12 mouse cellular contexts compared by ENCODE assay signal in genomic region chr3:126538516-126538915, GRCm38 (mm10).
"Had no signal": no experiment of that assay in that cellular context is flagged by ENCODE, and none has a peak within 500 bp of the region (broad histone marks: within the 10 kb centered on the region; RNA-seq: fewer than 3 reads in every experiment).

No protein-coding gene starts in this region.

- DNase-seq: gastrocnemius, adult 2 months; gastrocnemius, postnatal 10 days; gastrocnemius, postnatal 25 days; heart, adult 18-20 months; heart, postnatal 10 days; heart, postnatal 4 days; kidney, adult 18-20 months; kidney, adult 8-10 months; kidney, postnatal 10 days; kidney, postnatal 25 days; kidney, postnatal 4 days; liver had no signal
